In genomic region chr2:173225906-173226305, GRCm38 (mm10) we compare ENCODE assay signal across 24 mouse cellular contexts. TPM values are rescaled to one million over a fixed set of nuclear protein-coding genes. Genes with fewer than 3 reads are reported as not detected.
A peak's percentile ranks its signal among the peaks of the same experiment; 100 is the strongest.
DNase-seq lines count a peak whose midpoint lies in the region; TF ChIP-seq lines count a peak whose summit lies in the region.
"Had no signal": no experiment of that assay in that cellular context is flagged by ENCODE, and none has a peak within 500 bp of the region (broad histone marks: within the 10 kb centered on the region; RNA-seq: fewer than 3 reads in every experiment).

No protein-coding gene starts in this region.

- intact Hi-C loops in heart, postnatal 25 days (cut with DNase I), result loop anchor here (5.0 kb wide), 1 partner anchor 39 kb away; no protein-coding TSS in a partner anchor

- DNase-seq in heart, adult 11 months, result peak; percentile 89
- no peak for DNase-seq in heart, postnatal 25 days (ENCODE audit: low spot score)
- DNase-seq in ES-E14 (ENCODE audit: low read depth, low spot score), result no peak
- DNase-seq in retina, postnatal 1 day, result peak; percentile 8
- no peak for DNase-seq in kidney, postnatal 10 days
- no peak for DNase-seq in Muller cell, postnatal 12 days (ENCODE audit: inconsistent ontology term)
- DNase-seq: adrenal gland, adult 2 months; adrenal gland, postnatal 36 days; B cell, adult 2 months; cerebellum, adult 18-20 months; cerebellum, adult 9-10 months; cerebellum, postnatal 14 days; gastrocnemius, adult 2 months; gastrocnemius, postnatal 14 days; heart, adult 18-20 months; heart, postnatal 10 days; heart, postnatal 4 days; kidney, adult 18-20 months had no signal

- peaks cover 4 to 42% of the 10 kb centered on the region in 2 experiments for H3K4me1 ChIP-seq in ES-E14 (ENCODE audit: control insufficient read depth in 2 of 2, insufficient read depth in 2 of 2, low read length in 2 of 2, poor library complexity in 1 of 2)
- H3K4me1 ChIP-seq: forebrain, embryonic 13.5 days had no signal

- peak overlapping the region; percentile 71; the same call in 1 of the 2 replicates for H3K27ac ChIP-seq in ES-E14 (ENCODE audit: insufficient read depth, low read depth, low read length, poor library complexity, severe bottlenecking)
- H3K27ac ChIP-seq: forebrain, embryonic 10.5 days; forebrain, embryonic 13.5 days; gastrocnemius, adult 2 months; heart, embryonic 15.5 days; hindbrain, embryonic 14.5 days; hindbrain, postnatal 0 days had no signal

- peak overlapping the region; percentile 47; the same call in 1 of the 2 replicates for H3K9ac ChIP-seq in ES-E14 (ENCODE audit: insufficient read depth, low read depth, low read length, poor library complexity, severe bottlenecking)
- H3K9ac ChIP-seq: forebrain, embryonic 13.5 days; heart, embryonic 12.5 days; heart, embryonic 15.5 days; hindbrain, embryonic 14.5 days had no signal

- in situ Hi-C loops in ES-E14 (cut with MboI; ENCODE audit: low sequenced_read_pairs in 2 of 2, unreplicated experiment in 2 of 2), result no loop called here

- H3K4me3 ChIP-seq in ES-E14 (ENCODE audit: insufficient read depth in 1 of 2, low read depth in 1 of 2, low read length in 2 of 2, poor library complexity in 1 of 2, severe bottlenecking in 1 of 2), result peak overlapping the region; percentile 16 to 25
- H3K4me3 ChIP-seq: forebrain, embryonic 10.5 days; forebrain, embryonic 13.5 days; gastrocnemius, adult 2 months; heart, embryonic 12.5 days; heart, embryonic 15.5 days had no signal

- H3K9me3 ChIP-seq in ES-E14 (ENCODE audit: control insufficient read depth, insufficient read depth, low read depth, low read length), result no peaks in the 10 kb centered on the region
- H3K9me3 ChIP-seq: forebrain, embryonic 10.5 days; forebrain, embryonic 13.5 days; heart, embryonic 15.5 days had no signal

- H3K36me3 ChIP-seq in ES-E14 (ENCODE audit: control insufficient read depth, insufficient read depth, low read length, poor library complexity, severe bottlenecking), result peaks cover 9% of the 10 kb centered on the region; the same call in 1 of the 2 replicates

TF ChIP-seq in ES-E14, 5 proteins besides CTCF, POLR2A, EP300 and RAD21:
- TF ChIP-seq ZNF384 (IDR thresholded peaks at IDR 0.05; ENCODE audit: low read depth, low read length) (no peak), CHD2 (IDR thresholded peaks at IDR 0.05; ENCODE audit: low read depth, low read length) (no peak), ZC3H11A (IDR thresholded peaks at IDR 0.05; ENCODE audit: borderline replicate concordance, low read depth, low read length) (no peak), MAFK (IDR thresholded peaks at IDR 0.05; ENCODE audit: insufficient read depth, low read depth, low read length) (no peak), HCFC1 (IDR thresholded peaks at IDR 0.05; ENCODE audit: borderline replicate concordance, insufficient read depth, low read length) (no peak)

RNA-seq across cellular contexts. Expression of gene Zbp1, which starts 7.2 kb away (rescaled TPM):
- total RNA-seq in heart, postnatal 25 days (2021), result 1 to 10 TPM in 1 of 2 experiments, under 1 TPM in 1; 0.26 to 1.5 TPM
- total RNA-seq in ES-E14 (2012; rRNA removed), result 0.67 and 1.7 TPM in 2 replicates
- total RNA-seq: gastrocnemius, adult 2 months; gastrocnemius, postnatal 14 days; hindbrain, postnatal 0 days had no signal

RNA-seq across cellular contexts. Expression of gene Pmepa1, which starts 50.4 kb away (rescaled TPM):
- total RNA-seq in heart, postnatal 25 days (2021), result 10 to 100 TPM; 28.2 to 31.9 TPM
- 20.3 and 21.6 TPM in 2 replicates for total RNA-seq in ES-E14 (2012; rRNA removed)

Comparison
In these comparisons a context has a peak if more than half of its experiments do, and no peak if none do; other contexts are left out.
1. DNase-seq: peak in heart, adult 11 months (single experiment) and retina, postnatal 1 day (single experiment); none in heart, postnatal 25 days (single experiment), ES-E14 (single experiment), kidney, postnatal 10 days (single experiment) and Muller cell, postnatal 12 days (single experiment).